Mouse (Mus musculus) lung, postnatal 10 days (tissue): ENCODE results near the gene 2310030G06Rik.

Source experiments
- DNase-seq: peaks from one replicate; pipeline ENCODE4 v3.0.0; 2021

The 2310030G06Rik gene

GRCm38 (mm10) chr9:50698418-50699409 is 47.6 kb downstream of the 2310030G06Rik start:
- peak; percentile 52 for DNase-seq

DNA sequence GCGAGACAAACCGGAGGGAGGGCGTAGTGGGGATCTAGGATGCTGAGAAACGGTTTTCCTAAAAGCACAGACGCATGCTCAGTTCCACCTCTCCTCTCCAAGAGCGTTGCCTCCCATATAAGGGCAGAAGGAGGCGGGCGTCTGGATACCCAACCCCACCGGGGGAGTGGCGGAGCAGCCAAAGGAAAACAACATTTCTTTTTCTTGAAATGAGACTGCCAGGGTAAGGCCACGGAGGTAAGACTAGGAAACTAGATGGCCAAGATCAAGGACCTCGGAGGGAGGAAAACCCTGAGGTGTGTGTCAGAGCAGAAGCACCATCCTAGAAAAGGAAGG is 48.7 kb downstream of the 2310030G06Rik start:
- DNase-seq: peak; percentile 92

DNA sequence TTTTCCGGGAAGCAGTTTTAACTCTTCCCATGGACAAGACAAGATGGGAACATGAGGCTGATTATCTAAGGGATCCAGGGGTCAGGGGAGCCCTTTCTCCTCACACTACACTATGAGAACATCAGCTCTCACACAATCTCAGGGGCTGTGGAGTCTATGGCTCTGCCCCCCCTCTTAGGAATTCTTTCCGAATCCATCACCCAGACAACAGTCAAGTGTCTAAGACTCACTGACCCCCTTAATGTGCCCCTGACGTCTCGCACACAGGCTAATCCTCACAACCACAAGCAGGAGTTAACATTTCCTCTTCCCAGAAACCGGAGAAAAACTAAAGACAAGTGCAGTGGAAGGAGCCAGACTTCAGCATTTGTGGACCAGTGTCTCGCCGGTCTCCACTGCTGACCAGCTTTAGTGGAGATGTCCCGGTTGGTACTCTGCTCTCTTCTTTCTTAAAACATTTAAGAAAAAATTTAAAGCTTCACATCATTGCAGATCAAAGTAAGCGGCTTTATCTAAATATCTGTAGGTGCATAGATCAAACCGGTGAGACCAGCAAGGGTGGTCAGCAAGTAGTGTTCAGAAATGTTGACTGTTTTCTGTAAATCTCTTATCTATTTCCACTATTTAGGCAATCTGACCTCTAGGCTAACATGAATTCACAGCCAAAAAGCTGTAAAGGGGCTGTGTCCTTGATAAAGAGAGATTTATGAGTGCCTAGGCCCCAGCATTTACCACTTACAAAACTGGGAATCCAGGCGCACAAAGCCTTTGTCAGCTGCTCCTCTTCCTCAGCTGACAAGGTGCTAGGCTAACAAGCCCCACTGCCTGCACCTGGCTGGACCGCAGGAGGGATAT is 49.3 kb downstream of the 2310030G06Rik start:
- no peak for DNase-seq

DNA sequence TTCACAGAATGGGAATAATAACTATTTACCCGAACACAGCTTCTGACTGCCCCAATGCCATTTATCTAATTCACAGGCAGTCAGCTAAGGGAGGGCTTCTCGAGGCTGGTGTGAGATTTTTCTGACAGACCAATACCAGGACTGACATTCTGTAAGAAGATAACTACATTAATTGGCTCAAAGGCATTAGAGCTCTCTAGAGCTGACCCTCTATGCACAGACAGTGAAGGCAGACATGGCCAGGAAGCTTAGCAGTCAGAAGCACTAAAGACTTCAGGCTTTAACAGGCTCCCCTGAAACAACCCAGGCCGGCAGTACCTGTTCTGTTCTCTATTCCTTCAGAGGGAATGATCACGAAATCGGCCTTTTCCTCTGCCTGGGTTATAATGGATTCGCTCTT is 51.2 kb downstream of the 2310030G06Rik start:
- no peak for DNase-seq

- DNase-seq: peak; percentile 66
Observed at GRCm38 (mm10) chr9:50693631-50694030, 52.7 kb downstream of the 2310030G06Rik start.

DNA sequence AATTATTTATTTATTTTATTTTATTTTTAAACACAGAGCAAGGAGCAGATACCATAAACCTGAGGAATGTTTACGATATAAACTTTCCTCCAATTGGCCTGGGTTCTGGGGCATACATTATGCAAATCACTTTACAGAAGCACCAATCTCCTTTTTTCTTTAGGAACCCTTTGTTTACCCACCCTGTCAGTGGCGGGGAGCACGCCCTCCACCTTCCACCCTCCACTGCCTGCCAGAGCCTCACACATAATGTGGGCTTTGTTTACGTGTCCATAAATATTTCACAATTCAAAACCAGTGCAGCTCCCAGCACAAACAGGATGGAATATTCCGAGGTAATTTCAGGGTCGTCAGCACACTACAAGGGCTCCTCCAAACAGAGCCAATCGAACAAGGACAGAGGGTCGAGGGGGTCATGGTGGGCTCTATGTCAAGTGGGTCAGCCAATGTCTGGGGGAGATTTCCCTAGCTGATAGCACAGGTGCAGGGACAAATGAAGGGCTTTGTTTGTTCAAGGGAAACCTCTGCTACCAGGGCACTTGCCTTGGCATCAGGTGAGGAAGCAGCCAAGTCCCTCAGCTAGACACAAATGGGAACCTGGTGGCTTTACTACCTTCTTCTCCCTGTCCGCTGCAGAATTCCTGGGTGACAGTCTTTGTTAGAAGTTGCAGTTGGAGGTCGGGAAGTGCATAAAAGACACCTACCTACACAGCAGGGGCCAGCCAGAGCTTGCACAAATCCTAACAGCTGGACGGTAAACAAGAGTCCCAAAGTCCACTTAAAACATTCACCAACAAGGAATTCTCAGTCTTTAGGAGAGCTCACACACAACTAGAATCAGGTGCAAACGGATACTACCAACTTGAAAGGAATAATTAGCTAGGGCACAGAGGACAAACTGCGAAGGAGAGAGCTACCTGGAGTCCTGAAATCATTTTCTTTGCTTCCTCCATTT is 53.4 kb downstream of the 2310030G06Rik start:
- DNase-seq: no peak
